Mouse (Mus musculus) embryonic facial prominence, embryonic 12.5 days (tissue): ENCODE measurements at regions not wholly inside any gene's neighbourhood (a gene's known extent, or its start where the extent isn't known, plus 50 kb on each side); places are given as distances from the start of the nearest gene placed in this dataset.
A peak's percentile ranks its signal among the peaks of the same experiment; 100 is the strongest.

Experiments used
- ATAC-seq: fragments of 200-750 bp; cut with Nextera tagmentation; 2 replicates; pipeline ENCODE4 v1.8.0; 2017; ENCODE audit not compliant: insufficient number of reproducible peaks, insufficient read depth, low FRiP score, low TSS enrichment
- H3K27ac ChIP-seq: fragments of 300-500 bp; sonication (generic); 2 replicates; pipeline ENCODE4 v1.5.1; 2016; ENCODE audit warnings: mild to moderate bottlenecking
- H3K27me3 ChIP-seq: fragments of 300-500 bp; sonication (generic); 2 replicates; pipeline ENCODE4 v1.6.1; 2016; ENCODE audit warnings: mild to moderate bottlenecking, moderate library complexity
- H3K36me3 ChIP-seq: fragments of 300-500 bp; sonication (generic); 2 replicates; pipeline ENCODE4 v1.6.1; 2016; ENCODE audit warnings: mild to moderate bottlenecking
- H3K4me1 ChIP-seq: fragments of 300-500 bp; sonication (generic); 2 replicates; pipeline ENCODE4 v1.6.1; 2016
- H3K4me2 ChIP-seq: fragments of 300-500 bp; sonication (generic); replicated peaks from 2 replicates; pipeline ENCODE4 v1.6.1; 2016; ENCODE audit warnings: mild to moderate bottlenecking, moderate library complexity
- H3K4me3 ChIP-seq: fragments of 300-500 bp; sonication (generic); 2 replicates; pipeline ENCODE4 v1.5.1; 2016; ENCODE audit warnings: mild to moderate bottlenecking
- H3K9ac ChIP-seq: fragments of 300-500 bp; sonication (generic); 2 replicates; pipeline ENCODE4 v1.6.1; 2016; ENCODE audit warnings: mild to moderate bottlenecking, moderate library complexity
- H3K9me3 ChIP-seq: fragments of 300-500 bp; sonication (generic); 2 replicates; pipeline ENCODE4 v1.6.1; 2016; ENCODE audit warnings: mild to moderate bottlenecking, moderate library complexity
- WGBS: fragments of 180-500 bp; shearing (Covaris S2); methylation state at CpG from one replicate; pipeline ENCODE4 v1.1.7; 2016; 5-methylcytosine and 5-hydroxymethylcytosine counted together

DNA sequence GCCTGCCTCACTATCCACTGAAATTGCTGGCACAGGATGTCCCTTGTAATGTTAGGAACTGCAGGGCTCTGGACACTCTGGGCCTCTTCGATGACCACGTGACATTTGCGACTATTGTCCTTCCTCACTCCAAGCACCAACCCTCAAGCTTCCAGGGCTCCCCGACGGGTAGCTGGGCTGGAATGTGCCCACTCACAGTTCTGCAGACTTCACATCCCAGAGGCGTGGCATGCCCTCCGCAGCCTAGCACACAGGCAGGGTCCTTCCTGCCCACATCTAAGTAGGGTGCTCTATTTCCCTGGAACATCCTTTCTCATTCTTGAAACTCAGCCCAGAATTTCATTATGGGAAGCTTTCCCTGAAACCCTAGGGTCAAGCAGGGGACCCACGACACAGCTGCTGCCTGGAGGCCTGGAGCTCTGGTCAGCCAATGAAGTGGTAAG is 95.2 kb upstream of the Spred2 start:
- Histone ChIP-seq H3K4me1 (0 out of 2 replicates have a peak, but pooled peaks cover 9% of the 10 kb centered on the region), H3K36me3 (no peaks in the 10 kb centered on the region), H3K4me2 (no peak overlapping the region), H3K9me3 (no peaks in the 10 kb centered on the region), H3K4me3 (no peak overlapping the region), H3K27me3 (no peaks in the 10 kb centered on the region), H3K27ac (no peak overlapping the region), H3K9ac (no peak overlapping the region; the same call in 1 of the 2 replicates)
- WGBS = 56% methylated on average over 8 of the region's 8 CpGs
- no peak for ATAC-seq

GRCm38 (mm10) chr11:19829564-19830279 is 94.5 kb upstream of the Spred2 start:
- no peaks in the 10 kb centered on the region for H3K36me3 ChIP-seq
- H3K27ac ChIP-seq = no peak overlapping the region; the same call in 1 of the 2 replicates
- no peaks in the 10 kb centered on the region for H3K9me3 ChIP-seq
- peak overlapping the region; percentile 24; the same call in 1 of the 2 replicates for H3K9ac ChIP-seq
- 0 out of 2 replicates have a peak, but pooled peaks cover 10% of the 10 kb centered on the region for H3K4me1 ChIP-seq
- 26% methylated on average over 9 of the region's 9 CpGs for WGBS
- no peaks in the 10 kb centered on the region for H3K27me3 ChIP-seq
- H3K4me3 ChIP-seq = no peak overlapping the region
- ATAC-seq = no peak
- no peak overlapping the region for H3K4me2 ChIP-seq

- WGBS = 16% methylated on average over 18 of the region's 18 CpGs
- Histone ChIP-seq H3K4me3 (no peak overlapping the region), H3K4me2 (no peak overlapping the region), H3K9me3 (no peaks in the 10 kb centered on the region), H3K9ac (no peak overlapping the region; the same call in 1 of the 2 replicates), H3K27me3 (no peaks in the 10 kb centered on the region), H3K27ac (no peak overlapping the region), H3K36me3 (no peaks in the 10 kb centered on the region), H3K4me1 (peaks cover 17% of the 10 kb centered on the region; the same call in 1 of the 2 replicates)
- ATAC-seq = no peak
Observed at GRCm38 (mm10) chr11:19830280-19831062, 93.7 kb upstream of the Spred2 start.

DNA sequence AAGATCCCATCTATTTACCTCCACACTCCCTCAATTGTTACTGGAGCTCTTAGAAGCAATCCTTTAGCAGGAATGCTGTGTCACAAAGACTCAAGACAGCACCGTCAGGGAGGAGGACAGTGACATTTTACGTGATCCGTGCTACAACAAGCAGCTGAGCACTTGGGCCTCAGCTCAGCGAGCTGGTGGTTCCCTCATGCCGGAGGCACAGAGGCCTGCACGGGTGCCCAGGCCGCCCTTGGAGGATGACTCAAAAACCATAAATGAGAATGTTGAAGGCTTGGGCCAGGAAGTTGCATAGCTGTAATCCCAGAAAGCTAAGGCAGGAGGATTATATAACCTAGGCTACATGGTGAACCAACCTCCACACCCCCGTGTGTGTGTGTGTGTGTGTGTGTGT is 89.6 kb upstream of the Spred2 start:
- no peak for ATAC-seq

GRCm38 (mm10) chr11:19835221-19835745 is 88.9 kb upstream of the Spred2 start:
- H3K36me3 ChIP-seq = no peaks in the 10 kb centered on the region
- H3K9me3 ChIP-seq = no peaks in the 10 kb centered on the region
- H3K27me3 ChIP-seq = no peaks in the 10 kb centered on the region
- no peak overlapping the region for H3K4me2 ChIP-seq
- H3K4me1 ChIP-seq = peaks cover 14% of the 10 kb centered on the region; the same call in 1 of the 2 replicates
- WGBS = 32% methylated on average over 6 of the region's 6 CpGs
- H3K9ac ChIP-seq = no peak overlapping the region
- H3K4me3 ChIP-seq = no peak overlapping the region
- 0 out of 2 replicates have a peak, but pooled peaks have one; percentile 64 for ATAC-seq
- 0 out of 2 replicates have a peak overlapping the region, but pooled peaks have one; percentile 20 for H3K27ac ChIP-seq

More for the DNA sequence above, 89.6 kb upstream of the Spred2 start:
- Histone ChIP-seq H3K4me1 (peaks cover 20% of the 10 kb centered on the region; the same call in 1 of the 2 replicates), H3K4me3 (no peak overlapping the region), H3K27ac (no peak overlapping the region), H3K27me3 (no peaks in the 10 kb centered on the region), H3K9me3 (no peaks in the 10 kb centered on the region), H3K4me2 (no peak overlapping the region), H3K9ac (0 out of 2 replicates have a peak overlapping the region, but pooled peaks have one; percentile 8), H3K36me3 (no peaks in the 10 kb centered on the region)
- WGBS = 75% methylated on average over 8 of the region's 8 CpGs

DNA sequence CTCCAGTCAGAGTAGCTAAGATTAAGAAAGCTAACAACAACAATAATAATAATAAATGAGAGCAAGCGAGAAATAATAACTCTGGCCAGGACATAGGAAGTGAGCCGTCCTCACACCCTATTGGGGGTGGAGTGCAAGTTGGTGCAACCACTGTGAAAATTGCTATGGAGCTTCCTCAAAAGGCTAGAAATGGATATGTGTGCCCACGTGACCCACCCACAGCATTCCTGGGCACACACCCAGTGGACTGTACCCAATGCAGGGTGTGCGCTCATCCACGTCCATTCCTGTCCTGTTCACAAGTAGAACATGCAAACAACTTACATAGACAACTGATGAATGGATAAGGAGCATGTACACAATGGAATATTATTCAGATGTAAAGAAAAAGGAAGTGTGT is 85.2 kb upstream of the Spred2 start:
- Histone ChIP-seq H3K4me3 (no peak overlapping the region), H3K27me3 (no peaks in the 10 kb centered on the region), H3K27ac (no peak overlapping the region), H3K36me3 (no peaks in the 10 kb centered on the region), H3K4me2 (no peak overlapping the region), H3K9me3 (no peaks in the 10 kb centered on the region), H3K9ac (no peak overlapping the region), H3K4me1 (peaks cover 12% of the 10 kb centered on the region; the same call in 1 of the 2 replicates)
- ATAC-seq = no peak
- WGBS = 92% methylated on average over 5 of the region's 5 CpGs

- WGBS = 90% methylated on average over 3 of the region's 3 CpGs
- no peaks in the 10 kb centered on the region for H3K9me3 ChIP-seq
- H3K36me3 ChIP-seq = no peaks in the 10 kb centered on the region
- no peak for ATAC-seq
- no peak overlapping the region for H3K9ac ChIP-seq
- H3K4me3 ChIP-seq = no peak overlapping the region
- H3K27ac ChIP-seq = no peak overlapping the region
- no peaks in the 10 kb centered on the region for H3K4me1 ChIP-seq
- no peak overlapping the region for H3K4me2 ChIP-seq
- H3K27me3 ChIP-seq = no peaks in the 10 kb centered on the region
Observed at GRCm38 (mm10) chr11:19843084-19843483, 81.1 kb upstream of the Spred2 start.

- no peak overlapping the region for H3K9ac ChIP-seq
- H3K27me3 ChIP-seq = no peaks in the 10 kb centered on the region
- no peak overlapping the region for H3K27ac ChIP-seq
- H3K36me3 ChIP-seq = no peaks in the 10 kb centered on the region
- H3K4me3 ChIP-seq = no peak overlapping the region
- peaks cover 12% of the 10 kb centered on the region; the same call in 1 of the 2 replicates for H3K4me1 ChIP-seq
- no peaks in the 10 kb centered on the region for H3K9me3 ChIP-seq
- H3K4me2 ChIP-seq = no peak overlapping the region
- no peak for ATAC-seq
- 91% methylated on average over 6 of the region's 6 CpGs for WGBS
Observed at GRCm38 (mm10) chr11:19847910-19848309, 76.3 kb upstream of the Spred2 start.

GRCm38 (mm10) chr11:19848412-19848811 is 75.8 kb upstream of the Spred2 start:
- no peaks in the 10 kb centered on the region for H3K27me3 ChIP-seq
- no peaks in the 10 kb centered on the region for H3K9me3 ChIP-seq
- ATAC-seq = no peak
- no peak overlapping the region for H3K27ac ChIP-seq
- H3K4me1 ChIP-seq = peaks cover 12% of the 10 kb centered on the region; the same call in 1 of the 2 replicates
- WGBS = 85% methylated on average over 6 of the region's 6 CpGs
- H3K9ac ChIP-seq = no peak overlapping the region
- no peak overlapping the region for H3K4me2 ChIP-seq
- no peak overlapping the region for H3K4me3 ChIP-seq
- no peaks in the 10 kb centered on the region for H3K36me3 ChIP-seq

DNA sequence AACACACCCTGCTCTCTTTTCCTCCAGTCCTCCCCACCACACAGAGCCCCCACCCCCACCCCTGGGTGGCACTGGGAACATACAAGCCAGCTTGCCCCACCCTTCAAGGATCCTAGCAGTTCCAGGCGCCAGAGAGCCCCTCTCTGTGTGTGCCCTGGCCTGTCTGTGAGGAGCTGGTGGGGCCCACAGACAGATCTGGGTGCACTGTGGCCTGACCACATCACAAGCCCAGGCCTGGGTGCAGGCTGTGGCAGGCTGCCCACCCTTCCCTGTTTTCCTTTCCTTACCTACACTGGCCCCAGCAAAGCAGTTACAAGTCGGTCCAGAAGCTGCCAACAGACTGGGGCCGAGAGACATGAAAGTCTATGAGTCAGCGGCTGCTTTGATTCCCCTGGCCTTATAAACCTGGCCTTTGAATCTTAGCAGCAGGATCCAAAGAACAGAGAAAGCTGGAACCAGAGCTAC is 74.8 kb upstream of the Spred2 start:
- Histone ChIP-seq H3K9ac (no peak overlapping the region), H3K36me3 (no peaks in the 10 kb centered on the region), H3K4me3 (no peak overlapping the region), H3K9me3 (no peaks in the 10 kb centered on the region), H3K27me3 (no peaks in the 10 kb centered on the region), H3K27ac (no peak overlapping the region; the same call in 1 of the 2 replicates), H3K4me1 (peaks cover 12% of the 10 kb centered on the region; the same call in 1 of the 2 replicates), H3K4me2 (no peak overlapping the region)
- WGBS = 60% methylated on average over 4 of the region's 4 CpGs
- ATAC-seq = no peak

DNA sequence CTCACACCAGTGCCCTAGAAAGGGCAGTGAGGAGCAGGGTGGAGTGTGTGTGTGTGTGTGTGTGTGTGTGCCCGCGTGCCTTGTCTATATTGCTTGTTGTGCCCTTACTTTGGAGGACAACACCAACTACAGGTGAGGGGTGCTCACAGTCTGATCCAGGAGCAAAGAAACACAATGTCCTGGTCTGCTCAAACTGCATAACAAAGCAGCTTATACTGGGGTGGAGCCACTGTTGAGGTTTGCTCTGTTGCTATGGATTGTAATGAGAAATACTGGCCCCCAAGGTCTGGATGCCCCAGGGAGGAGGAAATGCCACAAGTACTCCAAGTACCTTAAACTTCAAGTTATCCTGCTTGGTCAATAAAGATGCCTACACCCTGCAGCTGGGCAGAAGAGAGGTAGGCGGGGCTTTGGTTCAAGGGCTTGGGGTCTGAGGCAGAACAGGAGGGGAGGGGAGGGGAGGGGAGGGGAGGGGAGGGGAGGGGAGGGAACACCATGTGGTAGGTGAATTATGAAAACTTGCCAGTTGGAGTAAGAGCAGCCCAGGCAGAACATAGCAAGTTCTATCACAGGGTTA is 74.2 kb upstream of the Spred2 start:
- WGBS = 69% methylated on average over 3 of the region's 3 CpGs
- no peak overlapping the region for H3K9ac ChIP-seq
- ATAC-seq = no peak
- H3K4me3 ChIP-seq = no peak overlapping the region
- no peak overlapping the region; the same call in 1 of the 2 replicates for H3K27ac ChIP-seq
- no peaks in the 10 kb centered on the region for H3K9me3 ChIP-seq
- peaks cover 12% of the 10 kb centered on the region; the same call in 1 of the 2 replicates for H3K4me1 ChIP-seq
- H3K36me3 ChIP-seq = no peaks in the 10 kb centered on the region
- no peak overlapping the region for H3K4me2 ChIP-seq
- no peaks in the 10 kb centered on the region for H3K27me3 ChIP-seq
